Mouse (Mus musculus): Measurements from ENCODE around the gene Fam117b. TPM values are rescaled to one million over a fixed set of nuclear protein-coding genes. Genes with fewer than 3 reads are reported as not detected.

Gene Fam117b
- total and polyA plus RNA-seq, 3 experiments: 62.7 to 126 (median 84.8) TPM

GRCm38 (mm10) chr1:59945969-59946368 lies 33.2 kb downstream of the Fam117b start:
- H3K4me3 ChIP-seq (ENCODE audit: low read depth, low read length): no peak overlapping the region
- peaks cover 49% of the 10 kb centered on the region for H3K4me1 ChIP-seq (ENCODE audit: insufficient read depth, low read depth, low read length)
- H3K27me3 ChIP-seq (ENCODE audit: insufficient read depth, low read length): no peaks in the 10 kb centered on the region
- peaks cover 39% of the 10 kb centered on the region for H3K36me3 ChIP-seq (replicated peaks)
- H3K9me3 ChIP-seq (replicated peaks): no peaks in the 10 kb centered on the region
- ATAC-seq (ENCODE audit: extremely low read depth, insufficient number of reproducible peaks, low FRiP score, poor library complexity, severe bottlenecking): no peak
- DNase-seq (ENCODE audit: low spot score): no peak
- TF ChIP-seq POLR2AphosphoS5 (IDR thresholded peaks at IDR 0.05; ENCODE audit: insufficient replicate concordance, low read depth, low read length): no peak

GRCm38 (mm10) chr1:59947509-59947908 lies 34.7 kb downstream of the Fam117b start:
- H3K36me3 ChIP-seq (replicated peaks): peaks cover 47% of the 10 kb centered on the region
- no peak for TF ChIP-seq GATA2 (IDR thresholded peaks at IDR 0.05; ENCODE audit: borderline replicate concordance, low read depth, low read length)
- no peak for TF ChIP-seq GATA1 (IDR thresholded peaks at IDR 0.05; ENCODE audit: borderline replicate concordance, low read length)
- TF ChIP-seq POLR2AphosphoS5 (IDR thresholded peaks at IDR 0.05; ENCODE audit: insufficient replicate concordance, low read depth, low read length): no peak
- DNase-seq (ENCODE audit: low spot score) (no peak), ATAC-seq (ENCODE audit: extremely low read depth, insufficient number of reproducible peaks, low FRiP score, poor library complexity, severe bottlenecking) (no peak)
- no peak overlapping the region for H3K4me3 ChIP-seq (ENCODE audit: low read depth, low read length)
- H3K27me3 ChIP-seq (ENCODE audit: insufficient read depth, low read length): no peaks in the 10 kb centered on the region
- no peaks in the 10 kb centered on the region for H3K9me3 ChIP-seq (replicated peaks)
- peaks cover 34% of the 10 kb centered on the region for H3K4me1 ChIP-seq (ENCODE audit: insufficient read depth, low read depth, low read length)

- Histone ChIP-seq H3K27me3 (ENCODE audit: insufficient read depth, low read length) (no peaks in the 10 kb centered on the region), H3K4me1 (ENCODE audit: insufficient read depth, low read depth, low read length) (peaks cover 9% of the 10 kb centered on the region), H3K36me3 (replicated peaks) (peaks cover 64% of the 10 kb centered on the region), H3K4me3 (ENCODE audit: low read depth, low read length) (no peak overlapping the region), H3K9me3 (replicated peaks) (no peaks in the 10 kb centered on the region)
- TF ChIP-seq GATA2 (IDR thresholded peaks at IDR 0.05; ENCODE audit: borderline replicate concordance, low read depth, low read length): no peak
- TF ChIP-seq POLR2AphosphoS5 (IDR thresholded peaks at IDR 0.05; ENCODE audit: insufficient replicate concordance, low read depth, low read length): no peak
- no peak for TF ChIP-seq CTCF (IDR thresholded peaks at IDR 0.05; ENCODE audit: low read depth, low read length)
- no peak for TF ChIP-seq GATA1 (IDR thresholded peaks at IDR 0.05; ENCODE audit: borderline replicate concordance, low read length)
- TF ChIP-seq TAL1 (conservative IDR thresholded peaks at IDR 0.05; ENCODE audit: low read depth, low read length): no peak
- ATAC-seq (ENCODE audit: extremely low read depth, insufficient number of reproducible peaks, low FRiP score, poor library complexity, severe bottlenecking): no peak
- DNase-seq (ENCODE audit: low spot score): no peak
These were observed 44.4 kb downstream of the Fam117b start for GRCm38 (mm10) chr1:59957206-59957605.

- Histone ChIP-seq H3K27me3 (ENCODE audit: insufficient read depth, low read length) (no peaks in the 10 kb centered on the region), H3K4me1 (ENCODE audit: insufficient read depth, low read depth, low read length) (peaks cover 5% of the 10 kb centered on the region), H3K4me3 (ENCODE audit: low read depth, low read length) (no peak overlapping the region), H3K9me3 (replicated peaks) (no peaks in the 10 kb centered on the region), H3K36me3 (replicated peaks) (peaks cover 74% of the 10 kb centered on the region)
- DNase-seq (ENCODE audit: low spot score): no peak
- TF ChIP-seq GATA2 (IDR thresholded peaks at IDR 0.05; ENCODE audit: borderline replicate concordance, low read depth, low read length): no peak
- no peak for TF ChIP-seq POLR2AphosphoS5 (IDR thresholded peaks at IDR 0.05; ENCODE audit: insufficient replicate concordance, low read depth, low read length)
- no peak for TF ChIP-seq GATA1 (IDR thresholded peaks at IDR 0.05; ENCODE audit: borderline replicate concordance, low read length)
- no peak for TF ChIP-seq CTCF (IDR thresholded peaks at IDR 0.05; ENCODE audit: low read depth, low read length)
- no peak for TF ChIP-seq TAL1 (conservative IDR thresholded peaks at IDR 0.05; ENCODE audit: low read depth, low read length)
- no peak for ATAC-seq (ENCODE audit: extremely low read depth, insufficient number of reproducible peaks, low FRiP score, poor library complexity, severe bottlenecking)
These were observed 47.1 kb downstream of the Fam117b start for GRCm38 (mm10) chr1:59959941-59960340.

GRCm38 (mm10) chr1:59966171-59966785 lies 53.5 kb downstream of the Fam117b start:
- Histone ChIP-seq H3K36me3 (replicated peaks) (peaks cover 86% of the 10 kb centered on the region), H3K4me1 (ENCODE audit: insufficient read depth, low read depth, low read length) (no peaks in the 10 kb centered on the region), H3K4me3 (ENCODE audit: low read depth, low read length) (no peak overlapping the region), H3K9me3 (replicated peaks) (no peaks in the 10 kb centered on the region), H3K27me3 (ENCODE audit: insufficient read depth, low read length) (no peaks in the 10 kb centered on the region)
- DNase-seq (ENCODE audit: low spot score): no peak
- no peak for ATAC-seq (ENCODE audit: extremely low read depth, insufficient number of reproducible peaks, low FRiP score, poor library complexity, severe bottlenecking)
- TF ChIP-seq GATA2 (IDR thresholded peaks at IDR 0.05; ENCODE audit: borderline replicate concordance, low read depth, low read length): no peak
- TF ChIP-seq CTCF (IDR thresholded peaks at IDR 0.05; ENCODE audit: low read depth, low read length): no peak
- TF ChIP-seq POLR2AphosphoS5 (IDR thresholded peaks at IDR 0.05; ENCODE audit: insufficient replicate concordance, low read depth, low read length): no peak
- TF ChIP-seq GATA1 (IDR thresholded peaks at IDR 0.05; ENCODE audit: borderline replicate concordance, low read length): no peak
- no peak for TF ChIP-seq TAL1 (conservative IDR thresholded peaks at IDR 0.05; ENCODE audit: low read depth, low read length)

- Histone ChIP-seq H3K4me3 (ENCODE audit: low read depth, low read length) (no peak overlapping the region), H3K4me1 (ENCODE audit: insufficient read depth, low read depth, low read length) (no peaks in the 10 kb centered on the region), H3K27me3 (ENCODE audit: insufficient read depth, low read length) (no peaks in the 10 kb centered on the region), H3K9me3 (replicated peaks) (no peaks in the 10 kb centered on the region), H3K36me3 (replicated peaks) (peaks cover 88% of the 10 kb centered on the region)
- ATAC-seq (ENCODE audit: extremely low read depth, insufficient number of reproducible peaks, low FRiP score, poor library complexity, severe bottlenecking) (no peak), DNase-seq (ENCODE audit: low spot score) (no peak)
- TF ChIP-seq CTCF (IDR thresholded peaks at IDR 0.05; ENCODE audit: low read depth, low read length) (0 out of 2 replicates have a peak, but pooled peaks have one; percentile 11), POLR2AphosphoS5 (IDR thresholded peaks at IDR 0.05; ENCODE audit: insufficient replicate concordance, low read depth, low read length) (no peak)
These were observed 54.5 kb downstream of the Fam117b start for GRCm38 (mm10) chr1:59967291-59967690.

- Histone ChIP-seq H3K27me3 (ENCODE audit: insufficient read depth, low read length) (no peaks in the 10 kb centered on the region), H3K36me3 (replicated peaks) (peaks cover 89% of the 10 kb centered on the region), H3K4me3 (ENCODE audit: low read depth, low read length) (no peak overlapping the region), H3K9me3 (replicated peaks) (peaks cover 2% of the 10 kb centered on the region; the same call in 1 of the 2 replicates), H3K4me1 (ENCODE audit: insufficient read depth, low read depth, low read length) (no peaks in the 10 kb centered on the region)
- TF ChIP-seq POLR2AphosphoS5 (IDR thresholded peaks at IDR 0.05; ENCODE audit: insufficient replicate concordance, low read depth, low read length) (no peak), GATA2 (IDR thresholded peaks at IDR 0.05; ENCODE audit: borderline replicate concordance, low read depth, low read length) (no peak), CTCF (IDR thresholded peaks at IDR 0.05; ENCODE audit: low read depth, low read length) (no peak), TAL1 (conservative IDR thresholded peaks at IDR 0.05; ENCODE audit: low read depth, low read length) (no peak), GATA1 (IDR thresholded peaks at IDR 0.05; ENCODE audit: borderline replicate concordance, low read length) (no peak)
- no peak for ATAC-seq (ENCODE audit: extremely low read depth, insufficient number of reproducible peaks, low FRiP score, poor library complexity, severe bottlenecking)
- DNase-seq (ENCODE audit: low spot score): no peak
These were observed 73.8 kb downstream of the Fam117b start for GRCm38 (mm10) chr1:59986626-59987025.

All from G1E (cell line).